Mouse (Mus musculus): ENCODE data around the gene Trpc4ap.

GRCm38 (mm10) chr2:155681874-155682273 is 10.3 kb downstream of the Trpc4ap start:
- TF ChIP-seq CTCF (IDR thresholded peaks at IDR 0.05; ENCODE audit: low read depth) (no peak), EP300 (IDR thresholded peaks at IDR 0.05; ENCODE audit: low read depth) (no peak)
